Mouse (Mus musculus) CH12.LX (cell line): ENCODE data around the gene Scgb1a1. TPM values are rescaled to one million over a fixed set of nuclear protein-coding genes. Genes with fewer than 3 reads are reported as not detected.

Experiments used
- DNase-seq: peaks from one replicate; pipeline ENCODE4 v3.0.0-alpha.2; 2013; ENCODE audit errors: extremely low read depth
- H3K27ac ChIP-seq: 2 replicates; pipeline ENCODE4 v1.5.1; 2012; ENCODE audit warnings: low read depth, mild to moderate bottlenecking, control low read depth, moderate library complexity; ENCODE audit not compliant: insufficient read depth
- H3K27me3 ChIP-seq: replicated peaks from 2 replicates; pipeline ENCODE3; 2012; ENCODE audit warnings: inconsistent platforms
- H3K36me3 ChIP-seq, 2 experiments: replicated peaks in 1 of 2; 2 replicates each; pipeline versions ENCODE3 to v1.6.1; 2012; ENCODE audit warnings: inconsistent platforms in 1 of 2, low read length in 1 of 2, mild to moderate bottlenecking in 1 of 2, mixed read lengths in 1 of 2, moderate library complexity in 1 of 2; ENCODE audit not compliant: control insufficient read depth in 1 of 2, insufficient read depth in 1 of 2
- H3K4me1 ChIP-seq, 2 experiments: 2 replicates each; pipeline ENCODE4 v1.6.1; 2012; ENCODE audit warnings: inconsistent platforms in 1 of 2, moderate library complexity in 1 of 2; ENCODE audit not compliant: insufficient read depth in 2 of 2, control insufficient read depth in 1 of 2
- H3K4me2 ChIP-seq: 2 replicates; pipeline ENCODE4 v1.6.1; 2012; ENCODE audit warnings: low read depth, mild to moderate bottlenecking, control low read depth; ENCODE audit not compliant: poor library complexity, insufficient read depth, severe bottlenecking
- H3K4me3 ChIP-seq, 3 experiments: fragments of 150-350 bp in 1 of 3; sonication (generic) in 1 of 3; replicated peaks in 1 of 3; 2 replicates each; pipeline versions ENCODE3 to v1.5.1; 2011 to 2012; ENCODE audit warnings: low read depth in 2 of 3, low read length in 2 of 3, mild to moderate bottlenecking in 2 of 3, moderate library complexity in 2 of 3, control low read depth in 1 of 3, improper control_type of control experiment in 1 of 3, inconsistent platforms in 1 of 3, mixed read lengths in 1 of 3; ENCODE audit not compliant: poor library complexity in 1 of 3
- H3K79me2 ChIP-seq: replicated peaks from 2 replicates; pipeline ENCODE4 v1.6.1; 2012; ENCODE audit warnings: mild to moderate bottlenecking, moderate library complexity; ENCODE audit not compliant: control insufficient read depth, poor library complexity, insufficient read depth, severe bottlenecking; ENCODE audit errors: extremely low read depth
- H3K9ac ChIP-seq: 2 replicates; pipeline ENCODE4 v1.6.1; 2012; ENCODE audit warnings: low read depth, mild to moderate bottlenecking, control low read depth, moderate library complexity; ENCODE audit not compliant: insufficient read depth
- H3K9me3 ChIP-seq: replicated peaks from 2 replicates; pipeline ENCODE3; 2012; ENCODE audit warnings: low read length, inconsistent platforms, mixed read lengths
- CHD1 ChIP-seq: IDR thresholded peaks from 2 replicates; pipeline ENCODE4 v1.6.1; 2012; ENCODE audit warnings: low read depth, low read length, improper control_type of control experiment, inconsistent platforms
- CTCF ChIP-seq, 2 experiments: IDR thresholded peaks in 1 of 2; conservative IDR thresholded peaks in 1 of 2; 2 replicates each; pipeline ENCODE4 v1.5.1; 2011 to 2012; ENCODE audit warnings: low read depth in 2 of 2, low read length in 2 of 2, improper control_type of control experiment in 1 of 2, inconsistent platforms in 1 of 2, mild to moderate bottlenecking in 1 of 2, moderate library complexity in 1 of 2
- ELF1 ChIP-seq: IDR thresholded peaks from 2 replicates; pipeline ENCODE4 v1.6.1; 2014; ENCODE audit warnings: low read depth, mild to moderate bottlenecking, inconsistent platforms, low read length, improper control_type of control experiment
- EP300 ChIP-seq: IDR thresholded peaks from 2 replicates; pipeline ENCODE4 v1.6.1; 2011; ENCODE audit warnings: low read length, improper control_type of control experiment
- ETS1 ChIP-seq: conservative IDR thresholded peaks from 2 replicates; pipeline ENCODE4 v1.6.1; 2012; ENCODE audit warnings: low read depth, mild to moderate bottlenecking, inconsistent platforms, low read length, improper control_type of control experiment, moderate library complexity
- GABPA ChIP-seq: IDR thresholded peaks from 2 replicates; pipeline ENCODE4 v1.6.1; 2012; ENCODE audit warnings: low read depth, low read length, improper control_type of control experiment, inconsistent platforms; ENCODE audit not compliant: insufficient replicate concordance
- IRF4 ChIP-seq: IDR thresholded peaks from 2 replicates; pipeline ENCODE4 v1.6.1; 2014; ENCODE audit warnings: low read depth, mild to moderate bottlenecking, inconsistent platforms, low read length, improper control_type of control experiment
- JUN ChIP-seq: IDR thresholded peaks from 2 replicates; pipeline ENCODE4 v1.6.1; 2011; ENCODE audit warnings: low read depth, mild to moderate bottlenecking, low read length, improper control_type of control experiment, moderate library complexity; ENCODE audit not compliant: insufficient read depth
- KAT2A ChIP-seq: IDR thresholded peaks from 2 replicates; pipeline ENCODE4 v1.6.1; 2012; ENCODE audit warnings: low read length, improper control_type of control experiment, inconsistent platforms; ENCODE audit not compliant: insufficient replicate concordance
- MAZ ChIP-seq: IDR thresholded peaks from 2 replicates; pipeline ENCODE4 v1.6.1; 2012; ENCODE audit warnings: low read depth, mild to moderate bottlenecking, inconsistent platforms, low read length, improper control_type of control experiment, moderate library complexity
- MEF2A ChIP-seq: IDR thresholded peaks from 2 replicates; pipeline ENCODE4 v1.6.1; 2014; ENCODE audit warnings: low read depth, mild to moderate bottlenecking, inconsistent platforms, low read length, improper control_type of control experiment, borderline replicate concordance
- MXI1 ChIP-seq: IDR thresholded peaks from 2 replicates; pipeline ENCODE4 v1.6.1; 2011; ENCODE audit warnings: mild to moderate bottlenecking, low read depth, low read length, improper control_type of control experiment
- MYC ChIP-seq: IDR thresholded peaks from 2 replicates; pipeline ENCODE4 v1.6.1; 2011; ENCODE audit warnings: low read depth, mild to moderate bottlenecking, improper control_type of control experiment, low read length
- NRF1 ChIP-seq: IDR thresholded peaks from 2 replicates; pipeline ENCODE4 v1.6.1; 2014; ENCODE audit warnings: low read depth, mild to moderate bottlenecking, inconsistent platforms, low read length, improper control_type of control experiment, moderate library complexity
- PAX5 ChIP-seq: IDR thresholded peaks from 2 replicates; pipeline ENCODE4 v1.6.1; 2012; ENCODE audit warnings: low read length, inconsistent platforms, mixed read lengths
- POLR2AphosphoS2 ChIP-seq: IDR thresholded peaks from 2 replicates; pipeline ENCODE4 v1.6.1; 2011; ENCODE audit warnings: low read depth, low read length, improper control_type of control experiment
- RAD21 ChIP-seq: IDR thresholded peaks from 2 replicates; pipeline ENCODE4 v1.6.1; 2011; ENCODE audit warnings: low read depth, mild to moderate bottlenecking, low read length, improper control_type of control experiment, moderate library complexity
- RCOR1 ChIP-seq: conservative IDR thresholded peaks from 2 replicates; pipeline ENCODE4 v1.6.1; 2012; ENCODE audit warnings: low read depth, mild to moderate bottlenecking, inconsistent platforms, low read length, improper control_type of control experiment
- SMC3 ChIP-seq: IDR thresholded peaks from 2 replicates; pipeline ENCODE4 v1.6.1; 2011; ENCODE audit warnings: low read depth, low read length, improper control_type of control experiment
- TBP ChIP-seq: conservative IDR thresholded peaks from 2 replicates; pipeline ENCODE4 v1.6.1; 2011; ENCODE audit warnings: low read depth, low read length, improper control_type of control experiment
- TCF12 ChIP-seq: IDR thresholded peaks from 2 replicates; pipeline ENCODE4 v1.6.1; 2014; ENCODE audit warnings: low read depth, mild to moderate bottlenecking, inconsistent platforms, low read length, improper control_type of control experiment
- UBTF ChIP-seq: IDR thresholded peaks from 2 replicates; pipeline ENCODE4 v1.6.1; 2012; ENCODE audit warnings: low read depth, mild to moderate bottlenecking, inconsistent platforms, low read length, improper control_type of control experiment, moderate library complexity
- USF2 ChIP-seq: conservative IDR thresholded peaks from 2 replicates; pipeline ENCODE4 v1.6.1; 2011; ENCODE audit warnings: low read depth, low read length, improper control_type of control experiment
- ZC3H11A ChIP-seq: IDR thresholded peaks from 2 replicates; pipeline ENCODE4 v1.6.1; 2012; ENCODE audit warnings: low read depth, mild to moderate bottlenecking, inconsistent platforms, low read length, improper control_type of control experiment
- ZKSCAN1 ChIP-seq: IDR thresholded peaks from 2 replicates; pipeline ENCODE4 v1.6.1; 2012; ENCODE audit warnings: low read depth, inconsistent platforms, low read length, improper control_type of control experiment, borderline replicate concordance
- ZMIZ1 ChIP-seq: IDR thresholded peaks from 2 replicates; pipeline ENCODE4 v1.6.1; 2012; ENCODE audit warnings: low read depth, mild to moderate bottlenecking, inconsistent platforms, low read length, improper control_type of control experiment
- ZNF384 ChIP-seq: IDR thresholded peaks from 2 replicates; pipeline ENCODE4 v1.6.1; 2012; ENCODE audit warnings: low read depth, low read length, improper control_type of control experiment, inconsistent platforms
- dilution Hi-C: fragments of 300-500 bp; cut with MboI; formaldehyde crosslinking; loops from 2 replicates; pipeline ENCODE4 v1.14.3; 2020; ENCODE audit warnings: low sequenced_read_pairs; ENCODE audit not compliant: extremely low pct_unique_long_range_greater_than_20kb, extremely low pct_ligation_motif_present
- in situ Hi-C: fragments of 300-500 bp; cut with MboI; formaldehyde crosslinking; loops from 3 replicates; pipeline ENCODE4 v1.14.3; 2019; ENCODE audit warnings: low sequenced_read_pairs, low pct_ligation_motif_present, low pct_unique_long_range_greater_than_20kb, mixed read lengths
- polyA plus RNA-seq: library from polyadenylated mRNA; unstranded; fragments of >175 nt; gene quantifications from 2 replicates; pipeline ENCODE4 v1.2.1, GENCODE M21; 2012; ENCODE audit warnings: low read depth; ENCODE audit not compliant: insufficient read length
- total RNA-seq, 2 experiments: library from RNA; depleted of rRNA; stranded (reverse); fragments of 300-350 nt in 1 of 2; fragments of >200 nt in 1 of 2; gene quantifications; 2 replicates each; pipeline ENCODE4 v1.2.3; 2012 to 2014

Gene Scgb1a1
- total and polyA plus RNA-seq, 3 experiments: not detected

GRCm38 (mm10) chr19:9039266-9039665 is 48.5 kb downstream of the Scgb1a1 start:
- Histone ChIP-seq H3K9ac (no peak overlapping the region), H3K9me3 (no peaks in the 10 kb centered on the region), H3K4me2 (no peak overlapping the region), H3K27me3 (no peaks in the 10 kb centered on the region), H3K27ac (no peak overlapping the region), H3K79me2 (no peaks in the 10 kb centered on the region), H3K4me1 (peaks cover 18 to 57% of the 10 kb centered on the region in 2 experiments; a peak in 3 of 4 replicates), H3K4me3 (no peak overlapping the region), H3K36me3 (no peaks in the 10 kb centered on the region)
- DNase-seq: no peak
- no peak for TF ChIP-seq GABPA
- TF ChIP-seq ZC3H11A: no peak
- no peak for TF ChIP-seq CHD1
- no peak for TF ChIP-seq RCOR1
- no peak for TF ChIP-seq SMC3
- TF ChIP-seq ELF1: no peak
- TF ChIP-seq EP300: no peak
- no peak for TF ChIP-seq MEF2A
- TF ChIP-seq KAT2A: no peak
- no peak for TF ChIP-seq NRF1
- TF ChIP-seq PAX5: no peak
- TF ChIP-seq MYC: no peak
- no peak for TF ChIP-seq RAD21
- TF ChIP-seq ZKSCAN1: no peak
- in situ Hi-C loops: no loop called here
- dilution Hi-C loops: no loop called here

- H3K9me3 ChIP-seq: no peaks in the 10 kb centered on the region
- H3K27me3 ChIP-seq: no peaks in the 10 kb centered on the region
- in situ Hi-C loops (no loop called here), dilution Hi-C loops (no loop called here)
- peaks cover 16 to 49% of the 10 kb centered on the region in 2 experiments; a peak in 3 of 4 replicates for H3K4me1 ChIP-seq
- no peak overlapping the region for H3K27ac ChIP-seq
- DNase-seq: no peak
- H3K4me3 ChIP-seq: no peak overlapping the region
- H3K9ac ChIP-seq: no peak overlapping the region
- H3K36me3 ChIP-seq: no peaks in the 10 kb centered on the region
- H3K4me2 ChIP-seq: no peak overlapping the region
- no peak for TF ChIP-seq MAZ
- TF ChIP-seq MEF2A: no peak
- no peak for TF ChIP-seq CTCF (conservative IDR thresholded peaks at IDR 0.05 in 1 of 2, IDR thresholded peaks at IDR 0.05 in 1 of 2; ENCODE audit: low read depth in 2 of 2, low read length in 2 of 2)
- no peak for TF ChIP-seq JUN
- no peak for TF ChIP-seq POLR2AphosphoS2
- no peak for TF ChIP-seq USF2
- TF ChIP-seq ELF1: no peak
- no peak for TF ChIP-seq ETS1
- TF ChIP-seq TCF12: no peak
- TF ChIP-seq EP300: no peak
- no peak for TF ChIP-seq MXI1
- TF ChIP-seq ZNF384: no peak
- TF ChIP-seq UBTF: no peak
- no peak for TF ChIP-seq TBP
- TF ChIP-seq ZMIZ1: no peak
- TF ChIP-seq MYC: no peak
- no peak for TF ChIP-seq IRF4
- no peaks in the 10 kb centered on the region for H3K79me2 ChIP-seq
Measured at GRCm38 (mm10) chr19:9038136-9038535, 49.6 kb downstream of the Scgb1a1 start.
